Mouse (Mus musculus) limb, embryonic 14.5 days (tissue): ENCODE measurements around the gene Fem1b. TPM values are rescaled to one million over a fixed set of nuclear protein-coding genes. Genes with fewer than 3 reads are reported as not detected.
A peak's percentile ranks its signal among the peaks of the same experiment; 100 is the strongest.

Experiments used
- ATAC-seq: fragments of 200-750 bp; cut with Nextera tagmentation; 2 replicates; pipeline ENCODE4 v1.8.0; 2017; ENCODE audit warnings: low read depth, moderate number of reproducible peaks, moderate TSS enrichment; ENCODE audit not compliant: low FRiP score
- DNase-seq: peaks from one replicate; pipeline ENCODE4 v3.0.0-alpha.2; 2015; ENCODE audit warnings: low spot score
- H3K27ac ChIP-seq: fragments of 300-500 bp; sonication (generic); replicated peaks from 2 replicates; pipeline ENCODE4 v1.5.1; 2014; ENCODE audit warnings: low read depth, mild to moderate bottlenecking, low read length, moderate library complexity, mixed read lengths
- H3K27me3 ChIP-seq: fragments of 300-500 bp; sonication (generic); 2 replicates; pipeline ENCODE4 v1.6.1; 2014; ENCODE audit warnings: low read length, mixed read lengths; ENCODE audit not compliant: control insufficient read depth, insufficient read depth
- H3K36me3 ChIP-seq: fragments of 300-500 bp; sonication (generic); 2 replicates; pipeline ENCODE4 v1.6.1; 2014; ENCODE audit warnings: mild to moderate bottlenecking, low read length, moderate library complexity, mixed read lengths; ENCODE audit not compliant: control insufficient read depth, insufficient read depth
- H3K4me1 ChIP-seq: fragments of 300-500 bp; sonication (generic); 2 replicates; pipeline ENCODE4 v1.6.1; 2014; ENCODE audit warnings: antibody characterized with exemption, low read length, mixed read lengths; ENCODE audit not compliant: control insufficient read depth, insufficient read depth
- H3K4me2 ChIP-seq: fragments of 300-500 bp; sonication (generic); replicated peaks from 2 replicates; pipeline ENCODE4 v1.6.1; 2014; ENCODE audit warnings: low read depth, mild to moderate bottlenecking, low read length, moderate library complexity; ENCODE audit not compliant: severe bottlenecking
- H3K4me3 ChIP-seq: fragments of 300-500 bp; sonication (generic); replicated peaks from 2 replicates; pipeline ENCODE4 v1.5.1; 2014; ENCODE audit warnings: low read length
- H3K9ac ChIP-seq: fragments of 300-500 bp; sonication (generic); 2 replicates; pipeline ENCODE4 v1.6.1; 2014; ENCODE audit warnings: mild to moderate bottlenecking, low read depth, low read length, moderate library complexity; ENCODE audit not compliant: severe bottlenecking
- H3K9me3 ChIP-seq: fragments of 300-500 bp; sonication (generic); 2 replicates; pipeline ENCODE4 v1.6.1; 2016; ENCODE audit warnings: low read length; ENCODE audit not compliant: control insufficient read depth
- POLR2A ChIP-seq: fragments of 200-500 bp; IDR thresholded peaks from 2 replicates; pipeline ENCODE4 v1.8.0; 2012; ENCODE audit warnings: inconsistent platforms, mild to moderate bottlenecking, moderate library complexity, borderline replicate concordance; ENCODE audit not compliant: insufficient read depth, insufficient read length; ENCODE audit errors: extremely low read depth
- WGBS: fragments of 180-500 bp; shearing (Covaris S2); extraction: QIAGEN DNeasy Blood & Tissue Kit; methylation state at CpG from one replicate; pipeline ENCODE4 v1.1.7; 2014; 5-methylcytosine and 5-hydroxymethylcytosine counted together
- polyA plus RNA-seq, 2 experiments: library from polyadenylated mRNA; depleted of rRNA in 1 of 2; stranded (reverse) in 1 of 2; unstranded in 1 of 2; fragments of >200 nt; fragmentation: Nextera tagmentation in 1 of 2; extraction: Ambion mirVana in 1 of 2; gene quantifications; 2 replicates each; pipeline versions ENCODE4 v1.2.1 to v1.2.3; 2012 to 2014

The Fem1b gene
- polyA plus RNA-seq, 2 experiments, result 20.7 to 31.4 TPM

DNA sequence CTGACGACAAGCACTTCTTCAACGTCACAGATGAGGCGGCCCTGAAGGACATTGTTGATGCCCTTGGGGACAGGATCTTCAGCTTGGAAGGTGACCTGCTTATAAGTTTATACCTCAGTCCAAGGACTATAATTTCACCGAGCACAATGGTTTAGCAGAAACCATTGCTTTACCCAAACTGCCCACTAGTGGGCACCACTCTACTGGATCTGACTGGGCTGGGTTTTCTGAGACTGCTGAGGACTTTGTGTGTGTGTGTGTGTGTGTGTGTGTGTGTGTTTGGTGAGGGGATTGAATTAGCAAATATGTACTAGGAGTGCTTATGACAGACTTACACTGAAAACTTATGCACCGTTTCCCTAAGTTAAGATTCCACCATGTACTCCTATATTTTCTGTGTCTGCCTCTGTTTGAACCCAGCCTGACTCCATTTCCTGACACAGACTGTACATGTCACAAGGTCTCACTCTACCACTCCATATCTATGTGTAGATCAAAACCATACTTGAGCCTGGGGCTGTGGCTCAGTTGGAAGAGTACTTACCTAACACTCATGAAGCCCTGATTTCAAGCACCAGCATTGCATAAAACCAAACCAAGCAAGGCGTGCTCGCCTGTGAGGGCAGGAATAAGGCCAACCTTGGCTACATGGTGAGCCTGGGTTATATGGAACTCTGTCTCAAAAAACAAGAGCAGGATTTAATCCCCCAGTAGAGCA lies 67.0 kb downstream of the Fem1b start:
- ATAC-seq, result no peak
- no peak for TF ChIP-seq POLR2A
- DNase-seq, result peak; percentile 63
- H3K27ac ChIP-seq, result no peak overlapping the region
- H3K4me2 ChIP-seq, result no peak overlapping the region
- H3K4me1 ChIP-seq, result no peaks in the 10 kb centered on the region
- H3K9ac ChIP-seq, result no peak overlapping the region
- WGBS, result 53% methylated on average over 7 of the region's 7 CpGs
- H3K4me3 ChIP-seq, result no peak overlapping the region
- H3K9me3 ChIP-seq, result no peaks in the 10 kb centered on the region
- H3K27me3 ChIP-seq, result no peaks in the 10 kb centered on the region
- peaks cover 11% of the 10 kb centered on the region; the same call in 1 of the 2 replicates for H3K36me3 ChIP-seq

Other genes with a start within 250 kb of the Fem1b start
- 18.2 and 24.2 TPM in 2 replicates for gene Itga11, start 134.1 kb downstream of the Fem1b start, polyA plus RNA-seq (2012; rRNA removed)
- gene Itga11, start 134.1 kb downstream of the Fem1b start, polyA plus RNA-seq (2014; fragmentation: Nextera tagmentation; extraction: Ambion mirVana), result 11.6 and 13.5 TPM in 2 replicates
- gene Cln6, start 26.9 kb upstream of the Fem1b start, polyA plus RNA-seq (2012; rRNA removed), result 57.5 and 74.5 TPM in 2 replicates
- gene Cln6, start 26.9 kb upstream of the Fem1b start, polyA plus RNA-seq (2014; fragmentation: Nextera tagmentation; extraction: Ambion mirVana), result 24.4 and 25.6 TPM in 2 replicates
- gene Calml4, start 46.1 kb upstream of the Fem1b start, polyA plus RNA-seq (2012; rRNA removed), result 10.2 and 14.3 TPM in 2 replicates
- gene Calml4, start 46.1 kb upstream of the Fem1b start, polyA plus RNA-seq (2014; fragmentation: Nextera tagmentation; extraction: Ambion mirVana), result 15.3 and 18.7 TPM in 2 replicates
- gene Pias1, start 176.0 kb upstream of the Fem1b start, polyA plus RNA-seq (2012; rRNA removed), result 33.0 and 44.4 TPM in 2 replicates
- 52.4 and 53.5 TPM in 2 replicates for gene Pias1, start 176.0 kb upstream of the Fem1b start, polyA plus RNA-seq (2014; fragmentation: Nextera tagmentation; extraction: Ambion mirVana)